Mouse (Mus musculus) cerebellum, adult 8-10 months (tissue): ENCODE data around the gene 4930442H23Rik.
"Not testable (repeated sequence)": the region's sequence is repeated elsewhere in the genome, so short reads cannot be mapped to it uniquely, and the experiment has no call there.

ENCODE experiments used
- DNase-seq: peaks from one replicate; pipeline ENCODE4 v3.0.0; 2022

Gene 4930442H23Rik

DNA sequence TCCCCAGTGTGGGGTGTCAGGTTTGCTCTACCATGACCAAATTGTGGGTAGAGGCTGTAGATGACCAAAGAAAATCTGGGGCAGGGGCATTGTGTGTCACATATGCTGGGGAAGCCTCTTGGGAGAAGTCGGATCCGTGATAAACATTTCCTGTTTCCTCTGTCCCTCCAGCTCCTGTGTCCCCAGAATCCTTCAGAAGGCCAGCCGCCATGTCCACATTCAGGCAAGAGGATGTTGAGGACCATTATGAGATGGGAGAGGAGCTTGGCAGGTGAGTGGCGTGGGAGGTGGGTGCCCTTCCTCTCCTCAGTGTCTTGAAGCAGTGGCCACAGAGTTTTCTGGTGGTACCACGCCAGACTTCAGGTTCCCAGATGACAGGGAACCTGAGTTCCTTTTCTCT is at the start of gene 4930442H23Rik:
Gene 4930442H23Rik (minus strand): TSS at position 45 of the 400 bp plus-strand sequence.
- no peak for DNase-seq

GRCm38 (mm10) chr10:81233226-81233585 is 49.6 kb upstream of the 4930442H23Rik start:
- no peak for DNase-seq

GRCm38 (mm10) chr10:81232580-81233225 is 49.1 kb upstream of the 4930442H23Rik start, which contains the start of gene Zfr2:
TSS of gene Zfr2 (plus strand) at chr10:81233155.
- peak; percentile 96 for DNase-seq

- DNase-seq: no peak
Measured at GRCm38 (mm10) chr10:81231436-81231835, 47.8 kb upstream of the 4930442H23Rik start.

- peak; percentile 79 for DNase-seq
Measured at GRCm38 (mm10) chr10:81230438-81231332, 47.0 kb upstream of the 4930442H23Rik start, which contains the start of gene Atcay. TSS of gene Atcay (minus strand) at chr10:81230833.

DNA sequence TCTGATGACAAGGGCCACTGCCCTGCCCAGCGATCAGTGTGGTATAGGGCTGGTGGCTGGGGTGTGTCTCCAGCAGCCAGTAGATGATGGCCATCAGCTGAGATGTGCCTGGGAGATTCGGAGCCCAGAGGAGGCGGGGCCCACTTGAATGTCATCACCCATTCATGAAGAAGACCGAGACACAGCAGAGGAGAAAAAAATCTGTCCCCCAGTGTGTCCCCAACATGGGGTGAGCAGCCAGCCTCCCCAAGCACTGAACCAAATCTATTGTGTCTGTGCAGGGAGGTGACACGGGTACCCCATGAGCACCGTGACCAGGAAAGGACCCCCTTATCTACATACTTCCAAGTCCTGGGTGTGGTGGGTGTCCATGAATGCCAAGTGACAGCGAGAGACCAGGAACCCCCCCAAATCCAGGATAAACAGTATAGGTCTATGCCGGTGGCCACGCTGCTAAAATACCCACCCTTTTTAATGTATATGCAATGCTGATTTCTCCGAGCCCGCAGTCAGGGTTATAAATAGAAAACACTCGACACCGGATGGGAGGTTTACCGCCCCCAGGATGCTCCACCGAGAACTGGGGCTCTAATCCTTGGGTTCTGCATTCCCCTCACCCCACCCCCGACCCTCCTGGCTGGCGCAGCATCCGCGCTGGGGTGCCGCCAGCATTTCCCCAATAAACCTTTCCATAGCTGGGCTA is 46.2 kb upstream of the 4930442H23Rik start:
- DNase-seq: no peak

DNA sequence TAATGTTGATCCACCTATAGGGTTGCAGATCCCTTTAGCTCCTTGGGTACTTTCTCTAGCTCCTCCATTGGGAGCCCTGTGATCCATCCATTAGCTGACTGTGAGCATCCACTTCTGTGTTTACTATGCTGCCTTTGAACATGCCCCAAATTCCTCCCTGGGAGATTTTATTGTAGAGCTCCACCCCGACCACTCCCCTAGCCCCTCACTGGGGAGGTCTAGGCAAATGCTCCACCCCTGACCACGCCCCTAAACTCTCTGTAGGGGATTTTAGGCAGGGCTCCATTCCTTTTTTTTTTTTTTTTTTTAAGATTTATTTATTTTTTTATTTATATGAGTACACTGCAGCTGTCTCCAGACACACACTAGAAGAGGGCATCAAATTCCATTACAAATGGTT is 40.1 kb upstream of the 4930442H23Rik start:
- not testable (repeated sequence) for DNase-seq

- no peak for DNase-seq
Measured at GRCm38 (mm10) chr10:81221402-81222015, 37.9 kb upstream of the 4930442H23Rik start.

- peak; percentile 69 for DNase-seq
Measured at GRCm38 (mm10) chr10:81217964-81218363, 34.3 kb upstream of the 4930442H23Rik start.

DNA sequence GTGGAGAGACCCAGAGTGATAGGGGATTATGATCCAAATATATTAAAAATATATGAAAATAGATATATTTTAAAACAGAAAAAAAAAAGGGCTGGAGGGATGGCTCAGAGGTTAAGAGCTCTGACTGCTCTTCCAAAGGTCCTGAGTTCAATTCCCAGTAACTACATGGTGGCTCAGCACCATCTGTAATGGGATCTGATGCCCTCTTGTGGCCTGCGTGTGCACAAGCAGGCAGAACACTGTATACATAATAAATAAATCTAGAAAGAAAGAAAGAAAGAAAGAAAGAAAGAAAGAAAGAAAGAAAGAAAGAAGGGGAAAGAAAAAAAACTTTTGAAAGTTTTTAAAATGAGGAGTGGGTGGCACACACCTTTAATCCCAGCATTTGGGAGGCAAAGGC is 33.6 kb upstream of the 4930442H23Rik start:
- not testable (repeated sequence) for DNase-seq

DNA sequence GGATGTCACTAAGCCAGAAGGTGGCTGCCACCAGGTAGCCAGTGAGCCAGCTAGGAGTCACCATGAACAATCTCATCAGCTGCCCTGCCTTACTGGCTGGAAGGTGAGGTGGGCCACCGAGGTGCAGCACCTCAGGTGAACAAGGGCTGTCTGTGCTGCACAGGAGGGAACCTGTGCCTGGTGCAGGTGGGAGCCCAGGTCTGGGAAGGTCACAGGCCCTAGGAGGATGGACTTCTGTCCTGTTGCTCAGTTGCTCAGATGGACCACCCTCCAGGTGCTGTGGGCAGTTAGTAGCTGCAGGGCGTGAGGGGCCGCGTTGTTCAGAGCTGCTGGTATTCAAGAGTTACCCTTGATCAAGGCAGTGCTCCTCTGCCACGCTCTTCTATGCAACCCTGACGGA is 33.2 kb upstream of the 4930442H23Rik start:
- DNase-seq: no peak

GRCm38 (mm10) chr10:81216260-81216659 is 32.6 kb upstream of the 4930442H23Rik start:
- DNase-seq: no peak

- DNase-seq: no peak
Measured at GRCm38 (mm10) chr10:81210154-81210553, 26.5 kb upstream of the 4930442H23Rik start.

GRCm38 (mm10) chr10:81204137-81204536 is 20.5 kb upstream of the 4930442H23Rik start:
- no peak for DNase-seq

GRCm38 (mm10) chr10:81202978-81203720 is 19.5 kb upstream of the 4930442H23Rik start:
- no peak for DNase-seq

- DNase-seq: no peak
Measured at GRCm38 (mm10) chr10:81201807-81202758, 18.4 kb upstream of the 4930442H23Rik start, which contains the start of gene Nmrk2. TSS of gene Nmrk2 (minus strand) at chr10:81202051.

- no peak for DNase-seq
Measured at GRCm38 (mm10) chr10:81200605-81201287, 17.1 kb upstream of the 4930442H23Rik start.

GRCm38 (mm10) chr10:81200141-81200540 is 16.5 kb upstream of the 4930442H23Rik start:
- no peak for DNase-seq

DNA sequence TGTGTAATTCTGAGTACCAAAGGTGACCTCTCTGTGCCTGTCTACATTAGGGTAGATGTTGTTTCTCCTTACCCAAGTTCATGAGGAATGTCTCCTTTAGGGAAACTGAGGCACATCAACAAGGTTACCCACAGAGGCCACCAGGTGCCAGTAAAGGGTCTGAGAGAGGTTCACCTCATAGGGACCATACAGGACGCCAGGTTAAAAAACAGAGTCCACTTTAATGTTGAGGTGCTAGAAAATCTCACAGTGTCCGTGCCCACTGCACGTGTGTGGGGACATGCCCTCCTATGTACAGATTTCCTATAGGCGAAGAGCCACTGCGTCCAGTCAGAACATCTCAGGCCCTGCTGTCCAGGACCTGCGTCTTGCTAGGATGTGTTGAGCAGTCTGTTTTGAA is 15.3 kb upstream of the 4930442H23Rik start:
- no peak for DNase-seq

DNA sequence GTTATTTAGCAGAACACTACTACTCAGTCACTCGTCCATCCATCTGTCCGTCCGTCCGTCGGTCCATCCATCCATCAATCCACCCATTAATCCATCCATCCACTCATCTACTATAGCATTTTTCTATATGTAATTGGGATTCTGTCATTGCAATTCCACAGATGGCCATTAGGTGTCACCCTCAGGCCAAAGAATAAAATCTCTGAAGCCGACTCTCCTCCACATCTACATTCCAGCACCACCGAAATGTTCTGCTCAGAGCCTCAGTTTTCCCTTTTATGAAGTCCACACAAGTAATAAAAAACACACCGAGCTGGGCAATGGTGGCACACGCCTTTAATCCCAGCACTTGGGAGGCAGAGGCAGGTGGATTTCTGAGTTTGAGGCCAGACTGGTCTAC is 14.6 kb upstream of the 4930442H23Rik start:
- DNase-seq: peak; percentile 79
